Comparison of ENCODE assay signal across 8 mouse cellular contexts in the genomic region with DNA sequence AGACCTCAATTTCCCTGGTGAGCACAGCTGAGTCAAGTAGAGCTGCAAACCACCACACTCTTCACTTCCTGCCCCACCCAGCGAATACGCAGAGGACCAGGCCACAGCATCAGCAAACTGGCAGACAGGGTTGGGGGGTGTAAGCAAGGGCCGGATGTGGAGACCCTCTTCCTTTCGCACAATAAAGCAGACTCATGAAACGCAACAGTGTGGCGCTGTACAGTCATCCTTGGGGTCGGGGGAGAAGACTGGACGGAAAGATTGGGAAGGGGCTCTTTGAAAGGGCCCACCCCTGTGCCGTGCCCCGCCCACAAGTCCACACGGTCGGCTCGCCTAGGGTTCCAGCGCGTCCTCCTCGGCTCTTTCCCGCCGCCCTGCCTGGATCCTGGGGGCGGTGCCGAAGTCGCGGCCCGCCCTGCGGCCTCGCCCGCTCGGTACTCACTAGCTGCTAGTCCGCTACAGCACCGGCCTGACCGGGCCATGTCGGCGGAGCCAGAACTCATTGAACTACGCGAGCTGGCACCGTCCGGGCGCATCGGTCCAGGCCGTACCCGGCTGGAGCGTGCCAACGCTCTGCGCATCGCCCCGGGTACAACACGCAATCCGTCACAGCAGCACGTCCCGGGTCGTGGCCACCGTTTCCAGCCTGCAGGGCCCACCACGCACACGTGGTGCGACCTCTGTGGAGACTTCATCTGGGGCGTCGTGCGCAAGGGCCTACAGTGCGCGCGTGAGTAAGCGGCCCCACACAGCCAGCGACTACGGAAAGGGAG. TPM values are rescaled to one million over a fixed set of nuclear protein-coding genes. Genes with fewer than 3 reads are reported as not detected.
DNase-seq lines count a peak whose midpoint lies in the region; ATAC-seq and TF ChIP-seq lines count a peak whose summit lies in the region.

A gene (plus strand): TSS at position 439 of the 773 bp plus-strand sequence.

- TF ChIP-seq CTCF in heart, postnatal 0 days (IDR thresholded peaks at IDR 0.05; ENCODE audit: low read depth): no peak

- DNase-seq in CD4-positive helper T cell, adult 2 months (ENCODE audit: low read depth, low spot score): peak; percentile 90
- DNase-seq in heart, postnatal 0 days (ENCODE audit: low spot score): no peak
- DNase-seq in kidney, postnatal 25 days: peak; percentile 78 to 92
- DNase-seq in right cerebral cortex, adult 18-20 months: no peak

- H3K27ac ChIP-seq in heart, postnatal 0 days (ENCODE audit: low read depth): peak within 1 kb of the TSS; percentile 46; the same call in 1 of the 2 replicates
- H3K27ac ChIP-seq in lung, embryonic 15.5 days: peak within 1 kb of the TSS; percentile 65

- peak within 1 kb of the TSS; percentile 77 for H3K4me2 ChIP-seq in heart, postnatal 0 days (ENCODE audit: low read depth, low read length)
- H3K4me2 ChIP-seq in lung, embryonic 15.5 days: peak within 1 kb of the TSS; percentile 96

- TF ChIP-seq EP300 in heart, postnatal 0 days (IDR thresholded peaks at IDR 0.05; ENCODE audit: low read depth): no peak

- no peaks in the 10 kb centered on the region for H3K9me3 ChIP-seq in heart, postnatal 0 days (replicated peaks; ENCODE audit: control insufficient read depth, low read length)
- no peaks in the 10 kb centered on the region for H3K9me3 ChIP-seq in lung, embryonic 15.5 days

- WGBS in heart, postnatal 0 days: 2% methylated on average over 58 of the region's 63 CpGs
- WGBS in lung, embryonic 15.5 days: 1% methylated on average over 63 of the region's 63 CpGs

- no peaks in the 10 kb centered on the region for H3K36me3 ChIP-seq in heart, postnatal 0 days (replicated peaks; ENCODE audit: control insufficient read depth, insufficient read depth, low read length)
- no peaks in the 10 kb centered on the region for H3K36me3 ChIP-seq in lung, embryonic 15.5 days

- peak; percentile 67 for ATAC-seq in activated CD4-positive, CD25-positive, alpha-beta regulatory T cell, adult 4 months
- ATAC-seq in erythroid progenitor cell, adult 5-6 weeks (replicated peaks; ENCODE audit: low FRiP score, poor library complexity, severe bottlenecking): peak; percentile 53
- 0 out of 2 replicates have a peak, but pooled peaks have one; percentile 4 for ATAC-seq in heart, postnatal 0 days (ENCODE audit: insufficient read depth, low read depth)
- ATAC-seq in lung, embryonic 15.5 days (ENCODE audit: borderline replicate concordance, extremely low read depth, low FRiP score, low TSS enrichment): peak; percentile 50; the same call in 1 of the 2 replicates
- ATAC-seq in neutrophil, adult 5-6 weeks (ENCODE audit: extremely low read depth, insufficient number of reproducible peaks, low FRiP score, poor library complexity, severe bottlenecking): peak; percentile 44

- 0 out of 2 replicates have a peak, but pooled peaks cover 12% of the 10 kb centered on the region for H3K27me3 ChIP-seq in heart, postnatal 0 days (ENCODE audit: control insufficient read depth, insufficient read depth, low read length)
- no peaks in the 10 kb centered on the region for H3K27me3 ChIP-seq in lung, embryonic 15.5 days

- peaks cover 41% of the 10 kb centered on the region for H3K4me1 ChIP-seq in heart, postnatal 0 days (ENCODE audit: control insufficient read depth, insufficient read depth)
- peaks cover 64% of the 10 kb centered on the region for H3K4me1 ChIP-seq in lung, embryonic 15.5 days

- H3K9ac ChIP-seq in heart, postnatal 0 days (replicated peaks; ENCODE audit: low read depth, low read length): peak within 1 kb of the TSS; percentile 52; the same call in 1 of the 2 replicates
- peak within 1 kb of the TSS; percentile 74 for H3K9ac ChIP-seq in lung, embryonic 15.5 days

- peak within 1 kb of the TSS; percentile 51 for H3K4me3 ChIP-seq in heart, postnatal 0 days (ENCODE audit: low read depth, low read length)
- H3K4me3 ChIP-seq in lung, embryonic 15.5 days: peak within 1 kb of the TSS; percentile 53

RNA-seq across cellular contexts. Expression of the gene that starts here (rescaled TPM):
- polyA plus RNA-seq in activated CD4-positive, CD25-positive, alpha-beta regulatory T cell, adult 4 months (2017; shearing (Covaris generic)): 10 to 100 TPM; 74.8 to 81.7 TPM
- 24.5 and 35.2 TPM in 2 replicates for total RNA-seq in erythroid progenitor cell, adult 5-6 weeks (2015; ENCODE audit: low replicate concordance)
- total RNA-seq in erythroid progenitor cell, adult 5-6 weeks (2017; ENCODE audit: low replicate concordance): 31.4 and 31.7 TPM in 2 replicates
- total RNA-seq in heart, postnatal 0 days (2014; rRNA removed; ENCODE audit: low replicate concordance): 28.7 and 39.0 TPM in 2 replicates
- polyA plus RNA-seq in heart, postnatal 0 days (2015; fragmentation: Nextera tagmentation; extraction: Ambion mirVana): 34.4 and 35.1 TPM in 2 replicates
- 57.7 and 64.1 TPM in 2 replicates for polyA plus RNA-seq in lung, embryonic 15.5 days (2015; fragmentation: Nextera tagmentation; extraction: Ambion mirVana)
- total RNA-seq in neutrophil, adult 5-6 weeks (2017): 70.8 and 78.2 TPM in 2 replicates

Comparison
In these comparisons a context has a peak if more than half of its experiments do, and no peak if none do; other contexts are left out.
1. DNase-seq: peak in CD4-positive helper T cell, adult 2 months (single experiment) and kidney, postnatal 25 days (2 of 2); none in heart, postnatal 0 days (single experiment) and right cerebral cortex, adult 18-20 months (single experiment).
2. ATAC-seq: peak in every context shown above with its lines; median percentile 67 in activated CD4-positive, CD25-positive, alpha-beta regulatory T cell, adult 4 months; 53 in erythroid progenitor cell, adult 5-6 weeks; 50 in lung, embryonic 15.5 days; 44 in neutrophil, adult 5-6 weeks; 4 in heart, postnatal 0 days.